Mouse (Mus musculus): Measurements from ENCODE around the gene St3gal2.
"Not testable (repeated sequence)": the region's sequence is repeated elsewhere in the genome, so short reads cannot be mapped to it uniquely, and the experiment has no call there.

The St3gal2 gene

DNA sequence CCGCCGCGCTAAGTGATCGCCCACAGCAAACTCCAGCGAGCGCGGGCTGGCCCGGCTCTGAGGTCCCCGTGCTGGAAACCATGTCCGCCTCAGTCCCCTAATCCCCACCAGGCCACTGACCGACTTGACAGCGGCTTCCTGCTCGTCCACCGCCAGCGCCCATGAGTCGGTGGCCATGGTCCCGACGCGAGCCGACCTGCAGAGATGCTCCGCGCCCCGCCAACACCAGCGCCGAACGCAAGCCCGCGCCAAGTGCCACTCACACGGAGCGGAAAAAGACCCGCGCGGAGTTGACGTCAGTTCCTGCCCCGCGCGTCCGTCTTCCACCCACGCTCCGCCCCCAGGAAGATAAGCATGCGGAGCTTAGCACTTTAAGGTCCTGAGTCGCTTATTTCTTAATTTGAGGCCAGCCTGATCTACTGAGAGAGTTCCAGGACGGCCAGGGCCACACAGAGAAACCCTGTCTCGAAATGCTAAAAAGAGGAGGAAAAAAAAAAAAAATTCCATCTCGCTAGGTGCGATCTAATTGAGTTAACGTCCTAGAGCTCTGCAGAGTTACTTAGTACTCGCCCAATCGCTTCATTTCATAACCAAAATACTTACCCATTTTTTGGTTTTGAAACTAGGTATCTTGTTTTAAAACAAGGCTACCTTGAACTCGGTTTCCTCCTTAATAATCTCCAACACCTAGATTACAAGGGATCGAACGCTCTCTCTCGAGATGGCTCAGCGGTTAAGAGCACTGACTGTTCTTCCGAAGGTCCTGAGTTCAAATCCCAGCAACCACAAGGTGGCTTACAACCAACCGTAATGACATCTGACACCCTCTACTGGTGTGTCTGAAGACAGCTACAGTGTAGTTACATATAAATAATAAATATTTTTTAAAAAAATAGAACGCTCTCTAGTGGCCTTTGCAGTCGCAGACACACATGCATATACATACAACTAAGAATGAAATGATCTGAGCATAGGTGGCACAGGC, 78.1 kb downstream of the St3gal2 start, which contains the start of gene Ddx19a:
Gene Ddx19a (minus strand): TSS at position 254 of the 985 bp plus-strand sequence.
- DNase-seq, result peak; percentile 89 to 90

DNA sequence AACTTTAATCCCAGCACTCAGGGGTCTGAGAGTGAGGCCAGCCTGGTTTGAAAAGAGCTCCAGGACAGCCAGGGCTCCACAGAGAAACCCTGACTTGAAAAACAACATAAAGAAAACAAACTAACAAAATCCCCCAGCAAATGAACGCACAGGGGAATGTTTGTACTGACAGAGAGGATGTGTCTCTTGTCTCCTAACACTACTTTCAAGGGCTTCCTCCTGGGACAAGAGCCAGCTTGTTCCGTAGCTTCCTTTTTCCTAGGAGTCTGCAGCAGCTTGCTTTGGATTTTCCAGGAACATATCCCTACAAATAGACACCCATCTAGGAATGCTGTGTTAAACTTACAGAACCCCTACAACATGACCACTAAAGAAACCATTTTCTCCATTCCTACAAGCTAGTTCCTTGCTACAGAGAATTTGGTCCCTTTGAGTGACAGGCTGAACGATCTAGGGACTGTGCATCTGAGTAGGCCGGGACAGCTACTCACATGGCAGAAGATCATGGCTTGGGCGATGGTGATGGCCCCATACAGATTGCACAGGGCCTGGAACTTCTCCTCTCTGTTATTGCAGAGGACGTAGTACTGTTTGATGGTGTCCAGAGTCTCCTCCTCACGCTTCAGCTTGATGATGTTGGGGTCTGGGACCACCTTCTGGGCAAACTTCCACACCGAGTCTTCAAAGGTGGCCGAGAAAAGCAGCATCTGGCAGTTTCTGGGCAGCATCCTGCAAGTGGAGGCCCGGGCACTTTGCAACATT, 90.7 kb downstream of the St3gal2 start:
- not testable (repeated sequence) for DNase-seq
